Mouse (Mus musculus): Measurements from ENCODE around the gene St8sia1.

GRCm38 (mm10) chr6:142964531-142965385, 506 bp upstream of the St8sia1 start:
- TF ChIP-seq CTCF (IDR thresholded peaks at IDR 0.05; ENCODE audit: insufficient read depth, low read length), result peak; percentile 21; the same call in 1 of the 2 replicates
- TF ChIP-seq POLR2A (IDR thresholded peaks at IDR 0.05; ENCODE audit: borderline replicate concordance, extremely low read depth, low read depth, low read length), result no peak

All from lung, adult 2 months (tissue).